Mouse (Mus musculus): ENCODE results near the gene Gmds.

The Gmds gene

DNA sequence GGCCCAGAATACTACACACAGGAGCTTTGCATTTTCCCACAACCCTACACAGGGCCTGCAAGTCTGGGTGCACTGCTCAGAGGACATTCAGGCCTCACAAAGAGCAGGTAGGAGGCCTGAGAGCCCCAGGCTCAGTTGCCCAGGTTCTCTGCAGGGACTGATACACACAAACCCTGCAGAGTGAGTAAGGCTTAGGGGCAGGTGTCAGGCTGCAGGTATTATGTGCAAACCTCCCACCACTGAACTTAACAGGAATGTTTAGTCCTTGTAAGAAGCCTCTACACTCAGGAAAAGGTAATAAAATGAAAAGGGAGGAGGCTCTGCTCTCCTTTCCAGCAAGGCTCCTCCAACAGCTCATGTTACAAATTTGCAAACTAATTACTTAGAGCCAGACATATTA lies 313.7 kb downstream of the Gmds start:
- DNase-seq, result no peak

GRCm38 (mm10) chr13:32020455-32021249 lies 317.9 kb downstream of the Gmds start:
- no peak for DNase-seq

DNA sequence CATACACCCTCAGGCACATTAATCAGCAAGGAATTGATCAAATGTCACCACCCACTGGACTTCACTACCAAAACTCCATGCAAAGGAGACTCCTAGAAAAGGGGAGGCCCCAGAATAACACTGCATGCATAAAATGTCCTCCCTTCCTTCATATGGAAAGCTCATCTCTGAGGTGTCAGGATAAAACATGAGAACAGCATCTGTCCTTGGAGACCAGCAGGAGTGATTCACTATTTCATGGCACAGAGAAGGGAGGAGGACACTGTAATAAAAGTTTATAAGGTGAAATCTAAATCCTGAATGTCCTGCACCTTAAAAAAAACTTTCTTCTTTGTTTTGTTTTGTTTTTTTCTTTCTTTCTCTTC lies 319.3 kb downstream of the Gmds start:
- DNase-seq, result no peak

- peak; percentile 93 for DNase-seq
Measured at GRCm38 (mm10) chr13:32018518-32019255, 319.9 kb downstream of the Gmds start.

DNA sequence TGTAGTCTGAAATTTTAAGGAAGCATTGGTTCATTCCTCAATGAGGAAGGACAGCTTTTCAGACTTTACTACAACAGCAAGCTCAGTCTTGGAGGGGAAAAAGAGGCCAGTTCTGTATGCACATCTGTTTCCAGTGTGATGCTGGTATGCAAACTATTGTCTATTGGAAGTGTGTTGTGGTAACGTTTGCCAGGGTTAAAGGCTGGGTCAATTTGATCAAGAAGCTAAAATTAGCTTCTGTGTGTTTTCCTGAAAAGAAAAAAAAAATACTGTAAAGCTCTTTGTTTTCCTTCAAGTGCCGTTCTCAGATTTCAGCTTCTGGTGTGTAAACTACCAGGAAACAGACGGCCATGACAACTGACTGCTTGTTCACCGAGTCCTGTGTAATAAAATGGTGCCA lies 329.7 kb downstream of the Gmds start:
- no peak for DNase-seq

DNA sequence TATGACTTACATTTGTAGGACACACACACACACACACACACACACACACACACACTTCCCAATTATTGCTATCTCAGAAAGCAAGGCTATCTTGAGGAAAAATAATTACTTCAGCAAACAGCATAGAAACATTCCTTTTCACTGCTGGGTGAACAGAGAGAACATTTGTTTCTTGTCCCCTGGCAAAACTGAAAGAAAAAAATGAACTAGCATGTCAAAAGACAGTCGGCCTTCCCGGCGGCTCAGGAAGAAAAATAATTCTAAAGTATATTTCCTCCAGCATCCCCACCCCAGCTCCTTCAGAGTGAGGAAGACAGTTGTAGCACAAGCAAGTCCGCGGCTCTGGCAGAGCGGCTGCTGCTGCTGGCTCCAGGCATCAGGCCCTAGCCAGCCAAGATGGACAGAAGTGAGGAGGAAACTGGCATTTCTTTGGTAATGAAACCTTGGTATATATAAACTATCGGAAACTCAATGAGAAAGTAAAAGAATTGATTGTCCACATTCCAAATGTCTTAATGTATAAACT lies 330.4 kb downstream of the Gmds start:
- DNase-seq, result no peak

- no peak for DNase-seq
Measured at GRCm38 (mm10) chr13:31993391-31993790, 345.1 kb downstream of the Gmds start.

GRCm38 (mm10) chr13:31992409-31993201 lies 345.9 kb downstream of the Gmds start:
- DNase-seq, result no peak

- no peak for DNase-seq
Measured at GRCm38 (mm10) chr13:31981198-31981597, 357.3 kb downstream of the Gmds start.

GRCm38 (mm10) chr13:31978126-31978525 lies 360.4 kb downstream of the Gmds start:
- DNase-seq, result no peak

DNA sequence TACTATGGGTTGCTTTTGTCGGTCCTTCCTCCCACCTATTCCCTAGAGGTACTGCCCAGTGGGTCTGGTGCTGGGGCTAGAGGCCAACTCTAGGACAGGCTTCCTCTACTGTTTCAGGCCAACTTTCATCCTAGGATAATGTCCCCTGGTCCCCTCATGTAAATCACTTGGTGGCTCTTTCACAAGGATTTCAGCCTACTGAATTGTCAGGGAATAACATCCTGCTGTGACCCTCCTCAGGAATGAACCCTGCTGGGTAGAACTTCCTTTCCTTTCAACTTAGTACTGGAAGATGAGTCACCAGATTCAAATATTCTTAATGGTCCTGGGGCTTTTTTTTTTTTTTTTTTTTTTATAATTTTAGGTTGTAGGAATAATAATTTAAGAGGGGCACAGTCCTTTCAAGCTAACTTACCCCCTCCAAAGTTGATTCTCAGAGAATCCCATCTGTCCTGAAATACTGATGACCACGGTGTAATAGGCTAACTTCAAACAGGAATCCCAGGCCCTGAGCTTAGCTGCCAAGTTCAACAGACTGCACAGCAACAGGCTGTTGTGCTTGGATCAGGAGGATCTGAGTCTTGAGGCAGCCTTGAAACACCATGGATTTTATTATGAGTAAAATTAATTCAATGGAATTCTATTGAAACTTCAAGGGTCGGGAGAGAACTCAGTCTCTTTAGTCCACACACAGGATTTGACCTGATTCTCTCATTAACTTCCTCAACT lies 363.6 kb downstream of the Gmds start:
- DNase-seq, result no peak

- no peak for DNase-seq
Measured at GRCm38 (mm10) chr13:31971040-31971501, 367.5 kb downstream of the Gmds start.

GRCm38 (mm10) chr13:31968272-31968671 lies 370.3 kb downstream of the Gmds start:
- no peak for DNase-seq

GRCm38 (mm10) chr13:31966931-31967532 lies 371.5 kb downstream of the Gmds start:
- DNase-seq, result no peak

DNA sequence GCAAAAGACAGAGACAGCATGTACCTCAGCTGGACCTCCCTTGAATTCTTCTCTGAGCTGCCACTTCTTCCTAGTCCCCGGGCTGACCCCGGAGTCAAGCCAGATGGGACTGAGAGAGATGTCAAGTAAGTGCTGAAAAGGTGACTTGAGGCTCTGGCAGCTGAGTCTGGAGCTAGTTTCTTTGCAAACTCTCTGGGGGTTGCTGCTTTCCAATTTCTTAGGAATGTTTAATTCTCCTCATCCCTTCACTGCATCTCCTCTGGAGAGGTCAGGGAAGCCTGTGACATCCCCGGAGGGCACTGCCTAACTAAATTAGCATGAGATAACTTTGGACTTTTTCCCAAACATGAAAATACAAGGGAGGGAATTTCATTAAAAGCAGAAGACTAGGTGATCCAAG lies 378.0 kb downstream of the Gmds start:
- no peak for DNase-seq

GRCm38 (mm10) chr13:31958346-31959335 lies 379.9 kb downstream of the Gmds start:
- no peak for DNase-seq

- peak; percentile 58 for DNase-seq
Measured at GRCm38 (mm10) chr13:31956584-31956983, 382.0 kb downstream of the Gmds start.

DNA sequence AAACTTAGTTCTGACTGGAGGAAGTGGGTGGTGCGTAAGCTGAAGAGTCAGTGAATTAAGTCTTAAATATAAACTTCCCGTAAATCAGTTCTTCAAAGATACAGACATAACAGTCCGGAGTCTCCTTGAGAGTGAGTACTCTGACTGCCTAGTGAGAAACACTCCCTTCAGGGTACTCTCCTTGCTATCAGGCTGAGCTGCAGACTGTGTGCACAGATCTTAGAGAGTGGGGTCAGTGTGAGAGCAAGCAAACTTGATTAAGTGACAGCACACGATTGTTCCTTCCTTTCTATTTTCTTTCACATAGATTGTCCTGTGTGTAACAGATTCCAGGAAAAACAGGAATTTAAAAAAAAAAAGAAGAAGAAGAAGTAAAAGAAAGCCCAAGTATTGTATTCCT lies 382.4 kb downstream of the Gmds start:
- DNase-seq, result no peak

DNA sequence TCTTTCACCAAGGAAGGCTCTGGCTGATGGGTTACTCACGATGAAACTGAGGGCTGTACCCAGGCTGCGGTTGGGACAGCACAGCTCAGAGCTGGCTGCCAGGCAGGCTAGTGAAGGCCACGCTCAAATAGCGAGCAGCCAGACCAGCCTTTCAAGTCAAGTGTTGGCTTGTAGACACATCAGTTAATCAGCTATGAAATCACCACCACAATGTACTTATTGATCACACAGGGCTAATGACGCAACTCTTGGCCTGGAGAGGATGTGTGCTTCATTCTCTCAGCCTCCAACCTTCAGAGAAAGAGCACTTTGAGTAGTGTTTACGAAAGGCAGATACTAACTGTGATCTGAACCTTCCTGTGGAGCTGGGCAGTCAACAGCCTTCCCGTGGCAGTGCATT lies 383.4 kb downstream of the Gmds start:
- DNase-seq, result no peak

DNA sequence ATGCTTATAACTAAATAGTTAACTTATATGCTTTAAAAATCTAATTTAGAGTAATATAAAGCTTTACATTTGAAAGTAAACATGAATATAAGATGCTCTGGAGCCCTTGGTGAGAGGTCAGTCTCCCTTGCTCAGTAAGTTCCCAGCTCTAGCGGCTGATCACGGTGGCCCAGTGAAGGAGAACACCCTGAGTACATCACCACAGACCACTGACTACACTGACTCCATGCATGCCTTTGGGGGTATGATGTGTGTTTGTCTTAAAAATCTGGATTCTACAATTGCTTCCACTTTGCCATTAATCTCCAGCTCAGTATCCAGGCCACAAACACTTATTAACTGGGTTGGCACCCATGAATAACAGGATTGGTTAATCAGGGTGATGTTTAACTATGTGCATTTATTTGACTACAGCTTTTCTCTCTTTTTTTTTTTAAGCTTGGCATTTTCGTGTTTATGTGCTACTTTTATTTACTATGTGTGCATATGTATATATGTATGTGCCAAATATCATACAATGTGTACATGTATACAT lies 393.8 kb downstream of the Gmds start:
- no peak for DNase-seq

All from kidney, postnatal 14 days (tissue).